Mouse (Mus musculus): ENCODE measurements around the gene Mei1. TPM values are rescaled to one million over a fixed set of nuclear protein-coding genes. Genes with fewer than 3 reads are reported as not detected.
"Not testable (repeated sequence)": the region's sequence is repeated elsewhere in the genome, so short reads cannot be mapped to it uniquely, and the experiment has no call there.

Gene Mei1
- total and polyA plus RNA-seq, 2 experiments from 2014 or later, result 0.10 TPM

DNA sequence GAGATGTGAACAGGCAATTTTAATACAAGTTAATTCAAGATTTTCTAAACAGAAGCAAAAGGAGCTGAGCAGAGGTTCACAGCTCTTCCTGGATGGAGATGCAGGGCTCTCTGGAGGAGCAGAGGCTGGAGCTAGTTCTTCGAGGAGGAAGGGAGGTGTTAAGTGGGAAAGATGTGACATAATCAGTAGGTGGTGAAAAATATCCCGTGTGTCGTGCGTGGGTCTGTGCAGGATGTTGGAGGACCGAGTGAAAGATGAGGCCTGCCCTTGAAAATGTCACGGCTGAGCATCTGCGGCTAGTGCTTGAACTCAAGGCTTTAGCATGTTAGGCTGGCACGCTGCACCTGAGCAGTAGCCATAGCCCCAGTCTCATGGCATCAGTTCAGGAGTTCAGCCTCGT is 15.8 kb downstream of the Mei1 start:
- no peak for TF ChIP-seq CTCF (IDR thresholded peaks at IDR 0.05; ENCODE audit: low read depth)
- no peak overlapping the region for H3K4me3 ChIP-seq (ENCODE audit: low read depth, low read length)
- ATAC-seq (no peak), DNase-seq (no peak)
- no peaks in the 10 kb centered on the region for H3K27me3 ChIP-seq (ENCODE audit: insufficient read depth, low read length)
- H3K36me3 ChIP-seq (ENCODE audit: insufficient read depth), result no peaks in the 10 kb centered on the region
- no peak overlapping the region for H3K27ac ChIP-seq (ENCODE audit: low read depth, low read length)
- H3K4me1 ChIP-seq (ENCODE audit: insufficient read depth), result no peaks in the 10 kb centered on the region
- no peak overlapping the region for H3K9ac ChIP-seq
- WGBS, result 84% methylated on average over 9 of the region's 9 CpGs
- H3K9me3 ChIP-seq (ENCODE audit: low read length), result no peaks in the 10 kb centered on the region
- no peak overlapping the region for H3K4me2 ChIP-seq (ENCODE audit: low read depth)

DNA sequence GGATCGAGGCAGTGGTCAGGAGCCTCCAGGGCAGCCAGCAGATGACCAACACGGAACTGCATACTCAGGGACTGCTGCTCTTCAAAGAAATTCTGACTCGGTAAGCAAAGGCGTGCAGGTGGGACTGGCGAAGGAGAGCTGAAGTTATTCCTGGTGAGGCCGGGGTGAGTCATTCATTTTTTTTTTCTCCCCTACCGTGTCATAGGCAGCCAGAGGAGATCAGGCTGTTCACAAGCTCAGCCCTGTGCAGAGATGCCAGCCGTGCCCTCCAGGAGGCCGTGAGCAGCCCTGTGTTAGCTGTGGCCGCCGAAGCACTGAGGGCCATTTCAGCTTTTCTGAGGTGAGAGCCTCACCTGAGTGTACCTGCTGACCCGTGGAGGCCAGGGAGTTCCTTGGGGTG is 16.3 kb downstream of the Mei1 start:
- DNase-seq (no peak), ATAC-seq (no peak)
- TF ChIP-seq CTCF (IDR thresholded peaks at IDR 0.05; ENCODE audit: low read depth), result no peak
- Histone ChIP-seq H3K4me3 (ENCODE audit: low read depth, low read length) (no peak overlapping the region), H3K9ac (no peak overlapping the region), H3K27me3 (ENCODE audit: insufficient read depth, low read length) (no peaks in the 10 kb centered on the region), H3K9me3 (ENCODE audit: low read length) (no peaks in the 10 kb centered on the region), H3K27ac (ENCODE audit: low read depth, low read length) (no peak overlapping the region), H3K36me3 (ENCODE audit: insufficient read depth) (no peaks in the 10 kb centered on the region), H3K4me1 (ENCODE audit: insufficient read depth) (no peaks in the 10 kb centered on the region), H3K4me2 (ENCODE audit: low read depth) (no peak overlapping the region)
- 81% methylated on average over 12 of the region's 12 CpGs for WGBS

DNA sequence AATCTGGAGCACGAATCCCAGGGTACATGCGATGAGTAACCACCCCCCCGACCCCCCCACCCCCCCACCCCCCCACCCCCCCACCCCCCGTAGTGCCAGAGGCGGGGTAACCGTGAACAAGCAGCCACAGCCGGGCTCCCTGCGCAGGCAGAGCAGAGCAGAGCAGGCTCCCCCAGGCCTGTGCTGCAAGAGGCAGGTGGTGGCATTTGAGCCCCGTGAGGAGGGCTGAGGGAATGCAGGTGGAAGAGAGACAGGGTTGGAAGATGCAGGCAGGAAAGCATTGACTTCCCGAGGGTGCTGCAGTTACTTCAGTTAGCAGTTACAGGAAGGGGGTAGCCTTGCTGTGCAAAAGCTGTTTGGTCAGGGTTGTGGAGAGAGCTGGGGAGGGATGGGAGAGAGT is 17.5 kb downstream of the Mei1 start:
- Histone ChIP-seq H3K27ac (ENCODE audit: low read depth, low read length) (no peak overlapping the region), H3K4me2 (ENCODE audit: low read depth) (no peak overlapping the region), H3K9ac (no peak overlapping the region), H3K36me3 (ENCODE audit: insufficient read depth) (no peaks in the 10 kb centered on the region), H3K9me3 (ENCODE audit: low read length) (no peaks in the 10 kb centered on the region), H3K27me3 (ENCODE audit: insufficient read depth, low read length) (no peaks in the 10 kb centered on the region), H3K4me3 (ENCODE audit: low read depth, low read length) (no peak overlapping the region), H3K4me1 (ENCODE audit: insufficient read depth) (no peaks in the 10 kb centered on the region)
- WGBS, result 16% methylated on average over 8 of the region's 10 CpGs
- peak; percentile 20 for DNase-seq
- peak; percentile 36 for TF ChIP-seq CTCF (IDR thresholded peaks at IDR 0.05; ENCODE audit: low read depth)
- peak; percentile 78 for ATAC-seq

DNA sequence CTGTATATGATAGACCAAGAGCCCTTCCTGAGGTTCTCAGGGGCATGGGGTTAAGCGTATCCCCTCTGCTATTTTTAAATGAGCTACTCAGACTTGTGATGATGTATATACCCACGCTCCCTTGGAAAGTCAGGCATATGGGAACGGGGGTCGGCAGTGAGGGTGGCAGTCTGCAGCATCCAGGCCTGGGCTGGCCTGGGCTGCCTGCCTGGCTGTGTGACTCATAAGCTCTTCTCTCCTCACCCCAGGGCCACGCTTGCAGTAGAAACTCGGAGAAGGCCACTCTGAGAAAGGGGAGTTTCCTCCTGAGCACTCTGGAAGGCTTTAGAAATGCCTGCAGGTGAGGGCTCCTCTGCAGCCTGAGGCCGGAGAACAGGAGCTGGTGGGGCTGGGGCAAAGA is 21.3 kb downstream of the Mei1 start:
- Histone ChIP-seq H3K27me3 (ENCODE audit: insufficient read depth, low read length) (no peaks in the 10 kb centered on the region), H3K27ac (ENCODE audit: low read depth, low read length) (no peak overlapping the region), H3K36me3 (ENCODE audit: insufficient read depth) (no peaks in the 10 kb centered on the region), H3K4me2 (ENCODE audit: low read depth) (no peak overlapping the region), H3K4me3 (ENCODE audit: low read depth, low read length) (no peak overlapping the region), H3K9ac (no peak overlapping the region), H3K4me1 (ENCODE audit: insufficient read depth) (no peaks in the 10 kb centered on the region), H3K9me3 (ENCODE audit: low read length) (no peaks in the 10 kb centered on the region)
- TF ChIP-seq CTCF (IDR thresholded peaks at IDR 0.05; ENCODE audit: low read depth), result no peak
- 85% methylated on average over 7 of the region's 7 CpGs for WGBS
- DNase-seq, result no peak
- no peak for ATAC-seq

DNA sequence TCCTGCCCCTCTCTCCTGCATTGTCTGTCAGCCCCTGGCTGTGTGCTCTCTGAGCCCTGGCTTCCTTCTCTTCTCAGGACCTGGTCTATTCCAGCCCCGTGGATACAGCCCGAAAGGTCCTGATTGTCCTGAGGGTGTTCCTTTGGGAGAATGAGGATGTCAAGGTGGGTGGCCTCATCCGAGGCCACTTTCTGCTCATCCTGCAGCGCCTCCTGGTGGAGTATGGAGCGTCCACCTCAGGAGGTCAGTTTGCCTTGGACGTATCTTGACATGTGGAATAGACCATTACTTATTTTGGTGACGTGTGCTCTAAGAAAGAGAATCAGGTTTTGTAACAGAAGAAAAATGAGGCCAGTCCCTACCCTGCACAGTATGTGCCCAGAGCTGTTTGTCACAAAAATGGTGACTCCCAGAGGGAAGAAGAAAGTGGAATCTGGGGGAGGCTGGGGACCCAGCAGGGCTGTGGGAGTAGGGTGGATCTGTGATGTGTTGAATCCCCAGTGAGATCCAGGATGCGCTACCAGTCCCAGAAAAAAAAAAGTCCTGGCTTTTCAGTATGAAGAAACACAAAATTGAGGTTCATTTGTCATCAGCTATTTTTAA is 37.3 kb downstream of the Mei1 start:
- TF ChIP-seq CTCF (IDR thresholded peaks at IDR 0.05; ENCODE audit: low read depth), result peak; percentile 57
- Histone ChIP-seq H3K9me3 (ENCODE audit: low read length) (no peaks in the 10 kb centered on the region), H3K4me2 (ENCODE audit: low read depth) (no peak overlapping the region), H3K4me3 (ENCODE audit: low read depth, low read length) (no peak overlapping the region), H3K36me3 (ENCODE audit: insufficient read depth) (no peaks in the 10 kb centered on the region), H3K27ac (ENCODE audit: low read depth, low read length) (no peak overlapping the region), H3K27me3 (ENCODE audit: insufficient read depth, low read length) (no peaks in the 10 kb centered on the region), H3K9ac (no peak overlapping the region), H3K4me1 (ENCODE audit: insufficient read depth) (no peaks in the 10 kb centered on the region)
- DNase-seq (peak; percentile 16), ATAC-seq (no peak)
- WGBS, result 21% methylated on average over 8 of the region's 8 CpGs

DNA sequence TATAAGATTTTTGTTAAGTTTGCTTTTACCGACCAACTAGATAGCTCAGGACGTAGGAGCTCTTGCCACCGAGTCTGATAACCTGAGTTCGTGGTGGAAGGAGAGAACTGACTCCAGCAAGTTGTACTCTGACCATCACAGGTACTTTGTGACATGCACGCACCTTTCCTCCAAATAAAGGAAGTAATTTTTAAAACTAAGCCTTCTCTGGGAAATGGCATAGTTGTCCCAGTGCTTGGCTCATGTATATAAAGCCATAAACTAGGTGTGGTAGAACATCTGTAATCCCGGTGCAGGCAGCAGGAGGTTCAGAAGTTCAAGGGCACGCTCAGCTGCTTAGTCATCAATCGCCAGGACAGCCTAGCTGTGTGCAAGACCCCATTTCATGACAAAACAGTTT is 50.7 kb downstream of the Mei1 start:
- Histone ChIP-seq H3K4me2 (ENCODE audit: low read depth) (no peak overlapping the region), H3K9ac (no peak overlapping the region), H3K4me3 (ENCODE audit: low read depth, low read length) (no peak overlapping the region), H3K4me1 (ENCODE audit: insufficient read depth) (no peaks in the 10 kb centered on the region), H3K36me3 (ENCODE audit: insufficient read depth) (no peaks in the 10 kb centered on the region), H3K27ac (ENCODE audit: low read depth, low read length) (no peak overlapping the region), H3K27me3 (ENCODE audit: insufficient read depth, low read length) (no peaks in the 10 kb centered on the region), H3K9me3 (ENCODE audit: low read length) (no peaks in the 10 kb centered on the region)
- DNase-seq (no peak), ATAC-seq (no peak)
- TF ChIP-seq CTCF (IDR thresholded peaks at IDR 0.05; ENCODE audit: low read depth), result no peak
- WGBS, result 91% methylated on average over 8 of the region's 8 CpGs

DNA sequence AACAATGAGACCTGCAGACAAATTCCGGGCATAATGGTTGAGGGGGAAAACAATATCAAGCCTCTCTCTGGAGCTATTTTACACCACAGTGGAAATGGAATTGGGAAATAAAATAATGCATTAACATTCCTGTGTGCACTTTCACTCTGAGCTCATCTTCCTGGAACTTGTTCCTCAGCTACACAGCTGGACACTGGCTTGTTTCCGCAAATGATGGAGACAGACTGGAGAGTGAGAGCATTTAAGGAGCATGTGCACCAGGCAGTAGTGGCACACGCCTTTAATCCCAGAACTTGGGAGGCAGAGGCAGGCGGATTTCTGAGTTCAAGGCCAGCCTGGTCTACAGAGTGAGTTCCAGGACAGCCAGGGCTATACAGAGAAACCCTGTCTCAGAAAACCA is 56.9 kb downstream of the Mei1 start:
- WGBS, result 75% methylated on average over 4 of the region's 4 CpGs

More for the DNA sequence above, 56.9 kb downstream of the Mei1 start:
- not testable (repeated sequence) for H3K4me3 ChIP-seq (ENCODE audit: low read depth, low read length); H3K4me2 ChIP-seq (ENCODE audit: low read depth); H3K27ac ChIP-seq (ENCODE audit: low read depth, low read length); H3K9ac ChIP-seq; ATAC-seq; H3K9me3 ChIP-seq (ENCODE audit: low read length); H3K36me3 ChIP-seq (ENCODE audit: insufficient read depth); DNase-seq; H3K27me3 ChIP-seq (ENCODE audit: insufficient read depth, low read length)
- H3K4me1 ChIP-seq (ENCODE audit: insufficient read depth), result peaks cover 11% of the 10 kb centered on the region; the same call in 1 of the 2 replicates
